Mouse (Mus musculus) ES-E14 (cell line): ENCODE data around the gene Gm17509.

Experiments used
- CHD2 ChIP-seq: IDR thresholded peaks from 2 replicates; pipeline ENCODE4 v1.6.1; 2014; ENCODE audit warnings: mild to moderate bottlenecking, low read depth, low read length, inconsistent platforms
- HCFC1 ChIP-seq: IDR thresholded peaks from 2 replicates; pipeline ENCODE4 v1.6.1; 2012; ENCODE audit warnings: low read length, inconsistent platforms, borderline replicate concordance; ENCODE audit not compliant: insufficient read depth
- ZC3H11A ChIP-seq: IDR thresholded peaks from 2 replicates; pipeline ENCODE4 v1.6.1; 2012; ENCODE audit warnings: low read depth, mild to moderate bottlenecking, inconsistent platforms, low read length, borderline replicate concordance
- ZNF384 ChIP-seq: IDR thresholded peaks from 2 replicates; pipeline ENCODE4 v1.6.1; 2012; ENCODE audit warnings: low read depth, low read length, inconsistent platforms

DNA sequence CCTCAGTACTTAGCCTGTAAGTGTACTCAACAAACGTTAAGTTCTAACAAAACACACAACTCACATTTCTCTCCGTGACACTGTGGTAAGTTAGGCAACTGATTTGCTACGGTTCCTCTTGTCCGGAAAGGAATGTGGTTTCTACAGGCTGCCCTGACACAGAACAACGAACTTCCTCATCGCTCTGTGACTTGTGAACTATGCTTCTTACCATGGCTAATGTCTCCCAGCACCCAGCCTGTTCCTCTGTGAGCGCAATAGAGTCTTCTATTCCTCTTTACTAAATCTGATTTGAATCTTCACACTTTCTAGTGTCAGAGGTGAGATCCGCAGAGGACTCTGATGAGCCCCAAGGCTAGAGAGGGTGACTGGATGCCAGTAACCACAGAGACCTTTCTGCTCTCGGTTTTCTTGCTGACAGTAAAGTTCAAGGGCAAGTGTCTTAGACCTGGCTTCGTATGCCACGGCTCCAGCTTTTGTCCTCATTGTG is 9.4 kb downstream of the Gm17509 start:
- TF ChIP-seq ZNF384 (no peak), CHD2 (no peak), HCFC1 (no peak), ZC3H11A (no peak)
